Mouse (Mus musculus) erythroblast, embryonic 14.5 days (primary cell): ENCODE results near the gene Snu13. TPM values are rescaled to one million over a fixed set of nuclear protein-coding genes. Genes with fewer than 3 reads are reported as not detected.

Source experiments
- H3K27me3 ChIP-seq: 2 replicates; pipeline ENCODE4 v1.6.1; 2012; ENCODE audit warnings: inconsistent platforms; ENCODE audit not compliant: control insufficient read depth
- H3K36me3 ChIP-seq: 2 replicates; pipeline ENCODE4 v1.6.1; 2012; ENCODE audit warnings: mild to moderate bottlenecking, inconsistent platforms; ENCODE audit not compliant: control insufficient read depth
- H3K4me1 ChIP-seq: 2 replicates; pipeline ENCODE4 v1.6.1; 2012; ENCODE audit warnings: inconsistent platforms; ENCODE audit not compliant: control insufficient read depth
- H3K4me3 ChIP-seq: replicated peaks from 2 replicates; pipeline ENCODE3; 2012; ENCODE audit warnings: moderate library complexity, mild to moderate bottlenecking, inconsistent platforms
- H3K9me3 ChIP-seq: 2 replicates; pipeline ENCODE4 v1.6.1; 2012; ENCODE audit warnings: low read length, inconsistent platforms, mixed read lengths; ENCODE audit not compliant: control insufficient read depth
- GATA1 ChIP-seq: IDR thresholded peaks from 2 replicates; pipeline ENCODE4 v1.6.1; 2012; ENCODE audit warnings: low read length, inconsistent platforms, mixed read lengths
- TAL1 ChIP-seq: IDR thresholded peaks from 3 replicates; pipeline ENCODE4 v1.6.1; 2012; ENCODE audit warnings: low read length, inconsistent platforms, mixed read lengths
- polyA plus RNA-seq: library from polyadenylated mRNA; stranded (reverse); fragments of >175 nt; gene quantifications from 2 replicates; pipeline ENCODE4 v1.2.3, GENCODE M21; 2012

The Snu13 gene
- 3.0 and 10.5 TPM in 2 replicates for polyA plus RNA-seq

GRCm38 (mm10) chr15:82047080-82047883, at the start of gene Snu13:
Gene Snu13, minus strand, starts transcription at chr15:82047598.
- Histone ChIP-seq H3K4me3 (peak within 1 kb of the TSS; percentile 99), H3K27me3 (peaks cover 25% of the 10 kb centered on the region), H3K4me1 (peaks cover 37% of the 10 kb centered on the region), H3K9me3 (no peaks in the 10 kb centered on the region), H3K36me3 (peaks cover 26% of the 10 kb centered on the region)
- TF ChIP-seq TAL1 (no peak), GATA1 (no peak)

GRCm38 (mm10) chr15:82091061-82091460, 43.7 kb upstream of the Snu13 start:
- no peaks in the 10 kb centered on the region for H3K4me1 ChIP-seq
- no peak overlapping the region for H3K4me3 ChIP-seq
- H3K27me3 ChIP-seq, result peaks cover 11% of the 10 kb centered on the region
- TF ChIP-seq GATA1 (no peak), TAL1 (no peak)
- no peaks in the 10 kb centered on the region for H3K36me3 ChIP-seq
- no peaks in the 10 kb centered on the region for H3K9me3 ChIP-seq

- Histone ChIP-seq H3K4me3 (no peak overlapping the region), H3K4me1 (no peaks in the 10 kb centered on the region), H3K27me3 (peaks cover 12% of the 10 kb centered on the region), H3K36me3 (no peaks in the 10 kb centered on the region), H3K9me3 (no peaks in the 10 kb centered on the region)
- TF ChIP-seq TAL1 (no peak), GATA1 (no peak)
These were observed 39.9 kb upstream of the Snu13 start for GRCm38 (mm10) chr15:82087266-82087665.

- no peaks in the 10 kb centered on the region for H3K9me3 ChIP-seq
- H3K27me3 ChIP-seq, result peaks cover 16% of the 10 kb centered on the region
- no peaks in the 10 kb centered on the region for H3K4me1 ChIP-seq
- no peaks in the 10 kb centered on the region for H3K36me3 ChIP-seq
- H3K4me3 ChIP-seq, result no peak overlapping the region
- no peak for TF ChIP-seq GATA1
- TF ChIP-seq TAL1, result no peak
These were observed 38.7 kb upstream of the Snu13 start for GRCm38 (mm10) chr15:82086131-82086530.

DNA sequence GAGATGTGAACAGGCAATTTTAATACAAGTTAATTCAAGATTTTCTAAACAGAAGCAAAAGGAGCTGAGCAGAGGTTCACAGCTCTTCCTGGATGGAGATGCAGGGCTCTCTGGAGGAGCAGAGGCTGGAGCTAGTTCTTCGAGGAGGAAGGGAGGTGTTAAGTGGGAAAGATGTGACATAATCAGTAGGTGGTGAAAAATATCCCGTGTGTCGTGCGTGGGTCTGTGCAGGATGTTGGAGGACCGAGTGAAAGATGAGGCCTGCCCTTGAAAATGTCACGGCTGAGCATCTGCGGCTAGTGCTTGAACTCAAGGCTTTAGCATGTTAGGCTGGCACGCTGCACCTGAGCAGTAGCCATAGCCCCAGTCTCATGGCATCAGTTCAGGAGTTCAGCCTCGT, 38.2 kb upstream of the Snu13 start:
- no peaks in the 10 kb centered on the region for H3K9me3 ChIP-seq
- no peak for TF ChIP-seq GATA1
- TF ChIP-seq TAL1, result no peak
- H3K27me3 ChIP-seq, result peaks cover 16% of the 10 kb centered on the region
- no peaks in the 10 kb centered on the region for H3K4me1 ChIP-seq
- H3K4me3 ChIP-seq, result no peak overlapping the region
- H3K36me3 ChIP-seq, result no peaks in the 10 kb centered on the region

- Histone ChIP-seq H3K9me3 (no peaks in the 10 kb centered on the region), H3K36me3 (no peaks in the 10 kb centered on the region), H3K27me3 (0 out of 2 replicates have a peak, but pooled peaks cover 7% of the 10 kb centered on the region), H3K4me3 (no peak overlapping the region), H3K4me1 (no peaks in the 10 kb centered on the region)
- no peak for TF ChIP-seq GATA1
- no peak for TF ChIP-seq TAL1
These were observed 33.8 kb upstream of the Snu13 start for GRCm38 (mm10) chr15:82081161-82081560.

DNA sequence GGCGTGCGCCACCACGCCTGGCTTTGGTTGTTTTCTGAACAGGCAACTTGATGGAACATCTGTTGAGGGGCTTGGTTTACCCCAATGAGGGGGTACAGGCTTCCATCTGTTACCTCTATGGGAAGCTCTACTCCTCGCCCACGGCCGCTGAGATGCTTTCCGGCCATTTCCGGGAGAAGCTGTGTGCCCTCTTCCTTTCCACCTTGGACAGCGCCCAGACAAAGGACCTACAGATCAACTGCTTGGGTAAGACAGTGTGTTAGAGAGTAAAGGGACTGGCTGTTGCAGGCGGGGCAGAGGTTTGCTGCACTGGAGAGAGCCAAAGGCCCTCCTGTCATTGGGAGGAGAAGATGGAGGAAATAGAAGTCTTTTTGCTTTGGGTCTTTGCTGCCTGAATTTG, 32.5 kb upstream of the Snu13 start:
- H3K4me3 ChIP-seq, result no peak overlapping the region
- H3K9me3 ChIP-seq, result no peaks in the 10 kb centered on the region
- H3K27me3 ChIP-seq, result peaks cover 9% of the 10 kb centered on the region; the same call in 1 of the 2 replicates
- H3K36me3 ChIP-seq, result no peaks in the 10 kb centered on the region
- TF ChIP-seq TAL1, result no peak
- TF ChIP-seq GATA1, result no peak
- no peaks in the 10 kb centered on the region for H3K4me1 ChIP-seq

DNA sequence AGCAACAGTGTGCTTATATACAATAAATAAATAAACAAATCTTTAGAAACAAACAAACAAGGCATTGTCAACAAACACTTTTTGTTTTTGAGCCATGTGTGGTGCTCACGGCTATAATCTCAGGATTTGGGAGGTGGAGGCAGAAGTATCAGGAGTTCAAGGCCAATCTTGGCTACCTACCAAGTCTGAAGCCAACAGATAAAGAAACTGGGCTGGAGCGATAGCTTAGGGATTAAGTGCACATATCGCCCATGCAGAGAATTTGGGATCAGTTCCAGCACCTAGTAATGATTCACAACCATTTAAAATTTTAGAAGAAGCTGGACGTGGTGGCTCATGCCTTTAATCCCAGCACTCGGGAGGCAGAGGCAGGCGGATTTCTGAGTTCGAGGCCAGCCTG, 26.1 kb upstream of the Snu13 start:
- H3K27me3 ChIP-seq, result peaks cover 32% of the 10 kb centered on the region
- H3K4me1 ChIP-seq, result no peaks in the 10 kb centered on the region; the same call in 1 of the 2 replicates
- TF ChIP-seq GATA1 (no peak), TAL1 (no peak)
- H3K4me3 ChIP-seq, result no peak overlapping the region
- peaks cover 6% of the 10 kb centered on the region; the same call in 1 of the 2 replicates for H3K9me3 ChIP-seq
- no peaks in the 10 kb centered on the region for H3K36me3 ChIP-seq

DNA sequence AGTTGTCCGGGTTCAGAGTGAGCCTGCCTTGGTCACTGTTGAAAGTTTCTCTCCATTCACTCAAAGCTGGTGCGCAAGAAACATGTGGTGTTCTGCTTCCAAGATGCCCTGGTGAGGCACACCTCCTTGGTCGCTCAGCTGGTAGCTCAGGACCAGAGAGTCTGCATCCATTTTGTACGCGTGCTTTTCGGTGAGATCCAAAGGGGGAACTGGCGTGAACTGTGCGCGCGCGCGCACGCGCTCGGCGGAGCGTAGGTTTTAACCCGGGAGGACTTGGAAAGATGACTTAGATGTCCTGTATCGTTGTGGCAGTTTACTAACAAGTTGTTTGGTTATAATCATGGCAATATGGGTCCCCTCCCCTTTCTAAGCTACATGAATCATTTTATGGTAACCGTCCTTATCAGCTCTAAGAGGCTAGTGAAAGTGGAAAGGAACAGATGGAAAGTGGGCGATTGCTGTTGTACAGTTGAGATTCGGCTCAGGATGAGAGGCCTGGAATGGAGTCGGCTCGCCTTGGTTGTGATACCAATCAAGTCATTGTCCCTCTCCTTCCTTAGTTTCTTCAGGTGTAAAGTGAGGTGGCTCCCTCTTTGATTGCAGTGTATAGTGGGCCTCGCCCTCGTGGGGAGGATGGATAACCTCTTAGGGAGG, 24.5 kb upstream of the Snu13 start:
- Histone ChIP-seq H3K9me3 (peaks cover 6% of the 10 kb centered on the region; the same call in 1 of the 2 replicates), H3K27me3 (peaks cover 37% of the 10 kb centered on the region)
- TF ChIP-seq GATA1 (no peak), TAL1 (no peak)

More for the DNA sequence above, 24.5 kb upstream of the Snu13 start:
- no peak overlapping the region for H3K4me3 ChIP-seq
- H3K36me3 ChIP-seq, result no peaks in the 10 kb centered on the region
- no peaks in the 10 kb centered on the region; the same call in 1 of the 2 replicates for H3K4me1 ChIP-seq
